Mouse (Mus musculus) limb, embryonic 11.5 days (tissue): ENCODE measurements around the gene BC100530. TPM values are rescaled to one million over a fixed set of nuclear protein-coding genes. Genes with fewer than 3 reads are reported as not detected.
"Not testable (repeated sequence)": the region's sequence is repeated elsewhere in the genome, so short reads cannot be mapped to it uniquely, and the experiment has no call there.

ENCODE experiments used
- ATAC-seq: fragments of 200-750 bp; cut with Nextera tagmentation; 2 replicates; pipeline ENCODE4 v1.8.0; 2017; ENCODE audit warnings: low read depth; ENCODE audit not compliant: insufficient number of reproducible peaks, low FRiP score, low TSS enrichment
- DNase-seq: peaks from one replicate; pipeline ENCODE4 v3.0.0-alpha.2; 2015; ENCODE audit warnings: low spot score
- H3K27ac ChIP-seq: fragments of 300-500 bp; sonication (generic); replicated peaks from 2 replicates; pipeline ENCODE4 v1.5.1; 2014; ENCODE audit warnings: low read depth, mild to moderate bottlenecking, low read length
- H3K27me3 ChIP-seq: fragments of 300-500 bp; sonication (generic); 2 replicates; pipeline ENCODE4 v1.6.1; 2014; ENCODE audit warnings: mild to moderate bottlenecking, low read length, mixed read lengths; ENCODE audit not compliant: control insufficient read depth, insufficient read depth
- H3K36me3 ChIP-seq: fragments of 300-500 bp; sonication (generic); 2 replicates; pipeline ENCODE4 v1.6.1; 2014; ENCODE audit warnings: mild to moderate bottlenecking, low read length, moderate library complexity, mixed read lengths; ENCODE audit not compliant: control insufficient read depth, insufficient read depth
- H3K4me1 ChIP-seq: fragments of 300-500 bp; sonication (generic); 2 replicates; pipeline ENCODE4 v1.6.1; 2014; ENCODE audit warnings: low read length, mixed read lengths; ENCODE audit not compliant: control insufficient read depth, insufficient read depth
- H3K4me2 ChIP-seq: fragments of 300-500 bp; sonication (generic); 2 replicates; pipeline ENCODE4 v1.6.1; 2014; ENCODE audit warnings: low read depth, mild to moderate bottlenecking, moderate library complexity; ENCODE audit not compliant: severe bottlenecking
- H3K4me3 ChIP-seq: fragments of 300-500 bp; sonication (generic); 2 replicates; pipeline ENCODE4 v1.5.1; 2014; ENCODE audit warnings: low read depth, low read length
- H3K9ac ChIP-seq: fragments of 300-500 bp; sonication (generic); 2 replicates; pipeline ENCODE4 v1.6.1; 2014; ENCODE audit warnings: mild to moderate bottlenecking, low read length
- H3K9me3 ChIP-seq: fragments of 300-500 bp; sonication (generic); 2 replicates; pipeline ENCODE4 v1.6.1; 2016; ENCODE audit warnings: low read length; ENCODE audit not compliant: control insufficient read depth
- WGBS: fragments of 180-500 bp; shearing (Covaris S2); extraction: QIAGEN DNeasy Blood & Tissue Kit; methylation state at CpG from one replicate; pipeline ENCODE4 v1.1.7; 2014; 5-methylcytosine and 5-hydroxymethylcytosine counted together
- polyA plus RNA-seq: library from polyadenylated mRNA; unstranded; fragments of >200 nt; fragmentation: Nextera tagmentation; extraction: Ambion mirVana; gene quantifications from 2 replicates; pipeline ENCODE4 v1.2.1, GENCODE M21; 2014

The BC100530 gene
- polyA plus RNA-seq, result 1.2 and 1.3 TPM in 2 replicates

- not testable (repeated sequence) for H3K4me3 ChIP-seq, H3K9ac ChIP-seq, H3K4me2 ChIP-seq, DNase-seq, H3K4me1 ChIP-seq, ATAC-seq, H3K27ac ChIP-seq, H3K27me3 ChIP-seq, H3K9me3 ChIP-seq, H3K36me3 ChIP-seq
- WGBS, result 78% methylated on average over 3 of the region's 3 CpGs
Measured at GRCm38 (mm10) chr16:36367648-36368047, at the start of gene BC100530. BC100530 (minus strand) TSS chr16:36367748.

DNA sequence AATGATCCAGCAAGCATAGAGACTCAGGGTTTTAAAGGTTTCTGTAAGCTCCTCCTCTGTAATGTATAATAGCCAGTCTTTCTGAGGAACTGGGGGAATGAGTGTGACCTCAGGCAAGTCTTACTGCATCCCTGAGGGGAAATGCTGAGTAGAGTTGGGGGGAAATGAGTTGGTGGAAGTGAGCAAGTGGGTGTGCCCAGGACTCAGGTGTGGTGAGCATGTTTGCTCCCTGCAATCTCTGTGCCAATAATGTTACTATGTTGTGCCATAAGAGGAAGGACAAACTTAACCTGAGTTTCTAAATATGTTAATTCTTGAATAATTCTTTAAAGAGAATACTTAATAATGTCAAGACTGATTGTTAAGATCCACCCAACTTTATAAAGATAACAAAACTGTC, 40.8 kb upstream of the BC100530 start, which contains the start of gene Stfa2:
Gene Stfa2, minus strand, starts transcription at position 101 of the 400 bp plus-strand sequence.
- ATAC-seq, result no peak
- H3K36me3 ChIP-seq, result no peaks in the 10 kb centered on the region
- H3K27ac ChIP-seq, result no peak within 1 kb of the TSS
- no peaks in the 10 kb centered on the region for H3K9me3 ChIP-seq
- no peak within 1 kb of the TSS for H3K4me3 ChIP-seq
- no peaks in the 10 kb centered on the region for H3K4me1 ChIP-seq
- H3K27me3 ChIP-seq, result no peaks in the 10 kb centered on the region
- no peak within 1 kb of the TSS for H3K4me2 ChIP-seq
- H3K9ac ChIP-seq, result no peak within 1 kb of the TSS
- DNase-seq, result no peak

- 17% methylated on average over 4 of the region's 4 CpGs for WGBS
- H3K36me3 ChIP-seq, result no peaks in the 10 kb centered on the region
- DNase-seq, result peak; percentile 21
- no peaks in the 10 kb centered on the region for H3K4me1 ChIP-seq
- no peaks in the 10 kb centered on the region for H3K9me3 ChIP-seq
- no peak overlapping the region for H3K9ac ChIP-seq
- no peak overlapping the region for H3K4me3 ChIP-seq
- no peak for ATAC-seq
- no peak overlapping the region for H3K4me2 ChIP-seq
- H3K27me3 ChIP-seq, result no peaks in the 10 kb centered on the region
- H3K27ac ChIP-seq, result no peak overlapping the region
Measured at GRCm38 (mm10) chr16:36389060-36389459, 21.5 kb upstream of the BC100530 start.

- no peaks in the 10 kb centered on the region for H3K9me3 ChIP-seq
- no peaks in the 10 kb centered on the region for H3K36me3 ChIP-seq
- no peaks in the 10 kb centered on the region for H3K4me1 ChIP-seq
- H3K4me2 ChIP-seq, result no peak overlapping the region
- DNase-seq, result no peak
- no peak overlapping the region for H3K4me3 ChIP-seq
- no peak overlapping the region for H3K27ac ChIP-seq
- 84% methylated on average over 2 of the region's 2 CpGs for WGBS
- no peak for ATAC-seq
- H3K27me3 ChIP-seq, result no peaks in the 10 kb centered on the region
- H3K9ac ChIP-seq, result no peak overlapping the region
Measured at GRCm38 (mm10) chr16:36337171-36337570, 30.4 kb downstream of the BC100530 start.

GRCm38 (mm10) chr16:36334232-36334631, 33.3 kb downstream of the BC100530 start, which contains the start of gene BC117090:
BC117090 (minus strand) TSS chr16:36334332.
- WGBS, result 83% methylated on average over 3 of the region's 3 CpGs
- Histone ChIP-seq H3K4me3 (no peak within 1 kb of the TSS), H3K4me1 (no peaks in the 10 kb centered on the region), H3K4me2 (no peak within 1 kb of the TSS), H3K27me3 (no peaks in the 10 kb centered on the region), H3K36me3 (no peaks in the 10 kb centered on the region), H3K9me3 (no peaks in the 10 kb centered on the region), H3K27ac (no peak within 1 kb of the TSS), H3K9ac (no peak within 1 kb of the TSS)
- DNase-seq (no peak), ATAC-seq (no peak)

- H3K27me3 ChIP-seq, result no peaks in the 10 kb centered on the region
- H3K4me2 ChIP-seq, result no peak overlapping the region
- no peaks in the 10 kb centered on the region for H3K36me3 ChIP-seq
- DNase-seq, result no peak
- no peaks in the 10 kb centered on the region for H3K4me1 ChIP-seq
- no peaks in the 10 kb centered on the region for H3K9me3 ChIP-seq
- no peak overlapping the region for H3K9ac ChIP-seq
- ATAC-seq, result no peak
- H3K4me3 ChIP-seq, result no peak overlapping the region
- H3K27ac ChIP-seq, result no peak overlapping the region
Measured at GRCm38 (mm10) chr16:36319286-36319685, 48.3 kb downstream of the BC100530 start.

- not testable (repeated sequence) for H3K9ac ChIP-seq, H3K9me3 ChIP-seq, H3K4me3 ChIP-seq, ATAC-seq, H3K36me3 ChIP-seq, H3K27ac ChIP-seq, DNase-seq, H3K4me2 ChIP-seq, H3K27me3 ChIP-seq, H3K4me1 ChIP-seq
- 89% methylated on average over 6 of the region's 6 CpGs for WGBS
Measured at GRCm38 (mm10) chr16:36316111-36316510, 51.4 kb downstream of the BC100530 start.

Other genes starting within 250 kb of the BC100530 start
- gene Csta1, start 236.5 kb downstream of the BC100530 start, polyA plus RNA-seq, result 0.07 and 0.21 TPM in 2 replicates
- not detected in 2 replicates for gene Stfa2l1, start 210.9 kb downstream of the BC100530 start, polyA plus RNA-seq
- not detected in 2 replicates for gene Gm5483, start 183.5 kb downstream of the BC100530 start, polyA plus RNA-seq
- not detected in 2 replicates for gene Gm5416, start 157.3 kb downstream of the BC100530 start, polyA plus RNA-seq
- not detected in 2 replicates for gene 2010005H15Rik, start 146.3 kb downstream of the BC100530 start, polyA plus RNA-seq
- 1.9 TPM in 1 of 2 replicates, not detected in the other for gene Stfa1, start 90.8 kb downstream of the BC100530 start, polyA plus RNA-seq
- not detected in 2 replicates for gene BC117090, start 33.4 kb downstream of the BC100530 start, polyA plus RNA-seq
- not detected in 2 replicates for gene Stfa2, start 40.7 kb upstream of the BC100530 start, polyA plus RNA-seq
- not detected in 2 replicates for gene Stfa3, start 87.6 kb upstream of the BC100530 start, polyA plus RNA-seq
- gene Casr, start 194.4 kb upstream of the BC100530 start, polyA plus RNA-seq, result 0.28 and 0.34 TPM in 2 replicates